Mouse (Mus musculus) intestine, postnatal 0 days (tissue): ENCODE results near the gene Stambpl1. TPM values are rescaled to one million over a fixed set of nuclear protein-coding genes. Genes with fewer than 3 reads are reported as not detected.
"Not testable (repeated sequence)": the region's sequence is repeated elsewhere in the genome, so short reads cannot be mapped to it uniquely, and the experiment has no call there.

Experiments used
- ATAC-seq: fragments of 200-750 bp; cut with Nextera tagmentation; 2 replicates; pipeline ENCODE4 v1.8.0; 2017; ENCODE audit warnings: mild to moderate bottlenecking, moderate TSS enrichment, moderate library complexity
- H3K27ac ChIP-seq: fragments of 300-500 bp; sonication (generic); 2 replicates; pipeline ENCODE4 v1.5.1; 2014; ENCODE audit warnings: mild to moderate bottlenecking, low read depth, low read length, moderate library complexity
- H3K27me3 ChIP-seq: fragments of 300-500 bp; sonication (generic); replicated peaks from 2 replicates; pipeline ENCODE4 v1.6.1; 2014; ENCODE audit warnings: low read length, mixed read lengths; ENCODE audit not compliant: control insufficient read depth, insufficient read depth
- H3K36me3 ChIP-seq: fragments of 300-500 bp; sonication (generic); 2 replicates; pipeline ENCODE4 v1.6.1; 2014; ENCODE audit warnings: mild to moderate bottlenecking, moderate library complexity; ENCODE audit not compliant: control insufficient read depth, insufficient read depth
- H3K4me1 ChIP-seq: fragments of 300-500 bp; sonication (generic); replicated peaks from 2 replicates; pipeline ENCODE4 v1.6.1; 2014; ENCODE audit warnings: antibody characterized with exemption, low read length, mixed read lengths; ENCODE audit not compliant: control insufficient read depth, insufficient read depth
- H3K4me2 ChIP-seq: fragments of 300-500 bp; sonication (generic); replicated peaks from 2 replicates; pipeline ENCODE4 v1.6.1; 2014; ENCODE audit warnings: low read depth, mild to moderate bottlenecking, moderate library complexity
- H3K4me3 ChIP-seq: fragments of 300-500 bp; sonication (generic); 2 replicates; pipeline ENCODE4 v1.5.1; 2014; ENCODE audit warnings: low read depth, low read length
- H3K9ac ChIP-seq: fragments of 300-500 bp; sonication (generic); 2 replicates; pipeline ENCODE4 v1.6.1; 2014; ENCODE audit warnings: mild to moderate bottlenecking, low read depth, low read length
- H3K9me3 ChIP-seq: fragments of 300-500 bp; sonication (generic); 2 replicates; pipeline ENCODE4 v1.6.1; 2016; ENCODE audit warnings: mixed run types; ENCODE audit not compliant: control insufficient read depth
- CTCF ChIP-seq: sonication (generic); IDR thresholded peaks from 2 replicates; pipeline ENCODE4 v1.5.1; 2016; ENCODE audit warnings: low read depth, mild to moderate bottlenecking, control low read depth, antibody characterized with exemption, moderate library complexity
- WGBS: fragments of 180-500 bp; shearing (Covaris S2); extraction: QIAGEN DNeasy Blood & Tissue Kit; methylation state at CpG from one replicate; pipeline ENCODE4 v1.1.7; 2014; 5-methylcytosine and 5-hydroxymethylcytosine counted together
- polyA plus RNA-seq: library from polyadenylated mRNA; unstranded; fragments of >200 nt; fragmentation: Nextera tagmentation; extraction: Ambion mirVana; gene quantifications from 2 replicates; pipeline ENCODE4 v1.2.1, GENCODE M21; 2015

Stambpl1 gene
- polyA plus RNA-seq, 1 experiment from 2014 or later: 14.8 TPM

GRCm38 (mm10) chr19:34194132-34194745 is 2.2 kb downstream of the Stambpl1 start:
- no peak for ATAC-seq
- Histone ChIP-seq H3K27me3 (no peaks in the 10 kb centered on the region), H3K9me3 (no peaks in the 10 kb centered on the region), H3K4me3 (peak overlapping the region; percentile 75; the same call in 1 of the 2 replicates), H3K27ac (no peak overlapping the region), H3K4me2 (peak overlapping the region; percentile 87), H3K4me1 (no peaks in the 10 kb centered on the region), H3K36me3 (no peaks in the 10 kb centered on the region), H3K9ac (no peak overlapping the region)
- WGBS: 79% methylated on average over 6 of the region's 6 CpGs
- TF ChIP-seq CTCF: no peak

- no peaks in the 10 kb centered on the region for H3K36me3 ChIP-seq
- no peak for ATAC-seq
- H3K9me3 ChIP-seq: no peaks in the 10 kb centered on the region
- H3K4me1 ChIP-seq: no peaks in the 10 kb centered on the region
- no peak overlapping the region for H3K9ac ChIP-seq
- H3K27me3 ChIP-seq: no peaks in the 10 kb centered on the region
- H3K27ac ChIP-seq: no peak overlapping the region
- 43% methylated on average over 2 of the region's 2 CpGs for WGBS
- H3K4me2 ChIP-seq: no peak overlapping the region
- TF ChIP-seq CTCF: no peak
- no peak overlapping the region for H3K4me3 ChIP-seq
Observed at GRCm38 (mm10) chr19:34195031-34195430, 3.0 kb downstream of the Stambpl1 start.

DNA sequence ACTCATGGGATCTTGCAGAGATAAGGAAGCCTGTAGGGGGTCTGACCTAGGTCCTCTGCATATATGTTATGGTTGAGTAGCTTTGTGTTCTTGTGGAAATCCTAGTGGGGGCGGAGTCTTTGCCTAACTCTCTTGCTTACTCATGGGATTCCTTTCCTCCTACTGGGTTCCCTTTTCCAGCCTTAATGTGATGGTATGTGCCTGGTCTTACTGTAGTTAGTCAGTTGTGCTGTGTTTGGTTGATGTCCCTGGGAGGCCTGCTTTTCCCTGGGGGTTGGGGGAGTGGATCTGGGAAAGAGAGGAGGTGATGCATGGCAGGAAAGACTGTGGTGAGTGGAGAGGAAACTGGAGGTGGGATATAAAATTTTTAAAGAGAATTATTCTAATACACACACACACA is 6.0 kb downstream of the Stambpl1 start:
- no peak overlapping the region for H3K4me2 ChIP-seq
- H3K27me3 ChIP-seq: no peaks in the 10 kb centered on the region
- no peak for TF ChIP-seq CTCF
- no peaks in the 10 kb centered on the region for H3K9me3 ChIP-seq
- no peak for ATAC-seq
- H3K36me3 ChIP-seq: no peaks in the 10 kb centered on the region
- no peak overlapping the region for H3K4me3 ChIP-seq
- 95% methylated on average over 1 of the region's 1 CpGs for WGBS
- H3K4me1 ChIP-seq: no peaks in the 10 kb centered on the region
- H3K9ac ChIP-seq: no peak overlapping the region
- no peak overlapping the region for H3K27ac ChIP-seq

DNA sequence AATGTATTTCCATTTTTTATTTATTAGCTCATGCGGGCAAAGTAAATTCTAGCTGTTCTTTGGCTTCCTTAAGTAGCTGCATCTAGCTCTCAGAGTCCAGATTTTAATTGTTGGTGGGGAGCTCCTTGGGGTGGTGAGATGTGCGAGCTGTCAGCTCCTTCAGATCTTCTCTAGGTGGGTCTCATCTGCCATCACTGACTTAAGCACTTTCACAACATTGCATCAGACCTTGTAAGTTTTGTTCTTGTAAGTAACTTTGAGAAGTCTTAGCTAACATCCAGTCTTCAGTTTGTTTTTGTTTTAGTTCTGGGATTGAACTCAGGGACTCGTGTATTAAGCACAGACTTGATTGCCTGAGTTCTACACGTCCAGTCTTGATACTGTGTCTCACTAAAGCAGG is 6.9 kb downstream of the Stambpl1 start:
- no peak for TF ChIP-seq CTCF
- Histone ChIP-seq H3K4me2 (no peak overlapping the region), H3K4me1 (no peaks in the 10 kb centered on the region), H3K27ac (no peak overlapping the region), H3K4me3 (no peak overlapping the region), H3K27me3 (no peaks in the 10 kb centered on the region), H3K9me3 (no peaks in the 10 kb centered on the region), H3K9ac (no peak overlapping the region), H3K36me3 (no peaks in the 10 kb centered on the region)
- 82% methylated on average over 4 of the region's 4 CpGs for WGBS
- ATAC-seq: no peak

DNA sequence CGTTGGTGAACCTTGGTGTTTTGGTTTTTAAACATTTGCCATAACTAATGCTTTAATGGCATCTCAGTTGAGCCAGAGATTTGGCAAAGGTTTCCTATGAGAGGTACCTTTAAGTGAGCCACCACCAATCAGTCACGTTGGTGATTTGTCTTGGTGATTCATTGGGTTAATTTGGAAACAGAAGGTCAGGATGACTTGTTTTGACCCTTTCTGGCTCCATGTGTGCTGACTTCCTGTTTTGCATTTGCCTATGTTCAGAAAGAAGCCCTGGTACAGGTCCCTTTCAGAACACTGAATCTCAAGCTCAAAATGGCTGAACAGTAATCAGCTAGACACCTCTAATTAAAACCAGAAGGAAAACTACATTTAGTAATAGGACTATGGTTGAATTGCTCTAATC is 7.5 kb downstream of the Stambpl1 start:
- Histone ChIP-seq H3K27me3 (no peaks in the 10 kb centered on the region), H3K9ac (no peak overlapping the region), H3K4me2 (no peak overlapping the region), H3K4me1 (no peaks in the 10 kb centered on the region), H3K36me3 (no peaks in the 10 kb centered on the region), H3K27ac (no peak overlapping the region), H3K4me3 (no peak overlapping the region), H3K9me3 (no peaks in the 10 kb centered on the region)
- TF ChIP-seq CTCF: no peak
- ATAC-seq: no peak
- 55% methylated on average over 2 of the region's 2 CpGs for WGBS

DNA sequence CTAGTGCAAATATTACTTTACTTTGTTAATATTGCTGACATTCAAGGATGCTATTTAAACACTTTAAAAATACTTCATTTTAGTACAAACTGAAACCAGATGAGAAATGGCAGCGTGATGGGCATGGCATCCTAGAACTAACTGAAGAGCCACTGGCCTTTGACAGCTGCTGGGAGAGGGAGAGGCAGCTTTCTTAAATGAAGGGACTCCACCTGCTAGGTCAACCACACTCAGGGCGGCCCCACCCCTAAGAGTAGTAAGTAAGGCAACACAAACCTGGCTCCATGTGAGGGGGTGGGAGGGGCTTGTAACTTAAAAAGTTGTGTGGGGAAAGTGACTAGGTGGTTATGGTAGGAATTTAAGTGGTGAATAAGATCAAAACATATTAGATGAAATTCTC is 10.6 kb downstream of the Stambpl1 start:
- no peaks in the 10 kb centered on the region for H3K36me3 ChIP-seq
- no peak overlapping the region for H3K4me2 ChIP-seq
- H3K9me3 ChIP-seq: no peaks in the 10 kb centered on the region
- TF ChIP-seq CTCF: no peak
- no peaks in the 10 kb centered on the region for H3K4me1 ChIP-seq
- no peak for ATAC-seq
- 77% methylated on average over 2 of the region's 2 CpGs for WGBS
- no peak overlapping the region for H3K27ac ChIP-seq
- H3K27me3 ChIP-seq: no peaks in the 10 kb centered on the region
- H3K9ac ChIP-seq: no peak overlapping the region
- no peak overlapping the region for H3K4me3 ChIP-seq

GRCm38 (mm10) chr19:34206128-34206527 is 14.1 kb downstream of the Stambpl1 start:
- not testable (repeated sequence) for H3K27ac ChIP-seq, H3K9me3 ChIP-seq, H3K4me1 ChIP-seq, ATAC-seq, H3K27me3 ChIP-seq, H3K4me2 ChIP-seq, H3K36me3 ChIP-seq, H3K4me3 ChIP-seq, H3K9ac ChIP-seq
- 75% methylated on average over 3 of the region's 4 CpGs for WGBS
